Mouse (Mus musculus) spleen, postnatal 10 days (tissue): ENCODE measurements around the gene Vps13a.
A peak's percentile ranks its signal among the peaks of the same experiment; 100 is the strongest.
"Not testable (repeated sequence)": the region's sequence is repeated elsewhere in the genome, so short reads cannot be mapped to it uniquely, and the experiment has no call there.

Experiments
- DNase-seq, 2 experiments: peaks; one replicate each; pipeline ENCODE4 v3.0.0; 2021 to 2022; ENCODE audit warnings: low spot score in 2 of 2

Gene Vps13a

GRCm38 (mm10) chr19:16780790-16781384 lies at the start of gene Vps13a:
Gene Vps13a (minus strand): TSS chr19:16780933.
- DNase-seq, result peak; percentile 84 to 96

- no peak for DNase-seq
Observed at GRCm38 (mm10) chr19:16827657-16828056, 46.9 kb upstream of the Vps13a start.

GRCm38 (mm10) chr19:16825228-16825627 lies 44.5 kb upstream of the Vps13a start:
- no peak for DNase-seq

GRCm38 (mm10) chr19:16814848-16815247 lies 34.1 kb upstream of the Vps13a start:
- DNase-seq, result no peak

GRCm38 (mm10) chr19:16813306-16813705 lies 32.6 kb upstream of the Vps13a start:
- DNase-seq, result no peak

GRCm38 (mm10) chr19:16812072-16812608 lies 31.4 kb upstream of the Vps13a start:
- no peak for DNase-seq

- DNase-seq, result no peak
Observed at GRCm38 (mm10) chr19:16805102-16805501, 24.4 kb upstream of the Vps13a start.

GRCm38 (mm10) chr19:16804578-16804977 lies 23.8 kb upstream of the Vps13a start:
- DNase-seq, result no peak

- DNase-seq, result peak in 1 of 2 experiments; percentile 50
Observed at GRCm38 (mm10) chr19:16802707-16803106, 22.0 kb upstream of the Vps13a start.

GRCm38 (mm10) chr19:16802123-16802522 lies 21.4 kb upstream of the Vps13a start:
- DNase-seq, result no peak

- no peak for DNase-seq
Observed at GRCm38 (mm10) chr19:16797923-16798322, 17.2 kb upstream of the Vps13a start.

- not testable (repeated sequence) for DNase-seq
Observed at GRCm38 (mm10) chr19:16794486-16794885, 13.8 kb upstream of the Vps13a start.

- no peak for DNase-seq
Observed at GRCm38 (mm10) chr19:16789930-16790329, 9.2 kb upstream of the Vps13a start.

GRCm38 (mm10) chr19:16784879-16785278 lies 4.1 kb upstream of the Vps13a start:
- no peak for DNase-seq

GRCm38 (mm10) chr19:16781406-16782019 lies 780 bp upstream of the Vps13a start:
- no peak for DNase-seq

- peak; percentile 66 to 74 for DNase-seq
Observed at GRCm38 (mm10) chr19:16780251-16780783, 416 bp downstream of the Vps13a start.

GRCm38 (mm10) chr19:16779786-16780185 lies 947 bp downstream of the Vps13a start:
- DNase-seq, result no peak

GRCm38 (mm10) chr19:16779281-16779680 lies 1.5 kb downstream of the Vps13a start:
- peak in 1 of 2 experiments; percentile 20 for DNase-seq

- no peak for DNase-seq
Observed at GRCm38 (mm10) chr19:16778578-16778977, 2.2 kb downstream of the Vps13a start.

GRCm38 (mm10) chr19:16777901-16778300 lies 2.8 kb downstream of the Vps13a start:
- DNase-seq, result no peak

- DNase-seq, result not testable (repeated sequence)
Observed at GRCm38 (mm10) chr19:16777391-16777790, 3.3 kb downstream of the Vps13a start.

GRCm38 (mm10) chr19:16773237-16774016 lies 7.3 kb downstream of the Vps13a start:
- DNase-seq, result no peak
